Mouse (Mus musculus) CH12.LX (cell line): Measurements from ENCODE around the gene Acvr1.

Experiments
- BHLHE40 ChIP-seq: IDR thresholded peaks from 2 replicates; pipeline ENCODE4 v1.6.1; 2011; ENCODE audit warnings: mild to moderate bottlenecking, low read depth, low read length, improper control_type of control experiment
- CHD2 ChIP-seq: IDR thresholded peaks from 2 replicates; pipeline ENCODE4 v1.6.1; 2011; ENCODE audit warnings: low read length, improper control_type of control experiment
- CTCF ChIP-seq, 2 experiments: IDR thresholded peaks in 1 of 2; conservative IDR thresholded peaks in 1 of 2; 2 replicates each; pipeline ENCODE4 v1.5.1; 2011 to 2012; ENCODE audit warnings: low read depth in 2 of 2, low read length in 2 of 2, improper control_type of control experiment in 1 of 2, inconsistent platforms in 1 of 2, mild to moderate bottlenecking in 1 of 2, moderate library complexity in 1 of 2
- ELF1 ChIP-seq: IDR thresholded peaks from 2 replicates; pipeline ENCODE4 v1.6.1; 2014; ENCODE audit warnings: low read depth, mild to moderate bottlenecking, inconsistent platforms, low read length, improper control_type of control experiment
- MAZ ChIP-seq: IDR thresholded peaks from 2 replicates; pipeline ENCODE4 v1.6.1; 2012; ENCODE audit warnings: low read depth, mild to moderate bottlenecking, inconsistent platforms, low read length, improper control_type of control experiment, moderate library complexity
- NRF1 ChIP-seq: IDR thresholded peaks from 2 replicates; pipeline ENCODE4 v1.6.1; 2014; ENCODE audit warnings: low read depth, mild to moderate bottlenecking, inconsistent platforms, low read length, improper control_type of control experiment, moderate library complexity
- POLR2A ChIP-seq: IDR thresholded peaks from 2 replicates; pipeline ENCODE4 v1.6.1; 2011; ENCODE audit warnings: low read depth, mild to moderate bottlenecking, improper control_type of control experiment, low read length
- UBTF ChIP-seq: IDR thresholded peaks from 2 replicates; pipeline ENCODE4 v1.6.1; 2012; ENCODE audit warnings: low read depth, mild to moderate bottlenecking, inconsistent platforms, low read length, improper control_type of control experiment, moderate library complexity
- ZC3H11A ChIP-seq: IDR thresholded peaks from 2 replicates; pipeline ENCODE4 v1.6.1; 2012; ENCODE audit warnings: low read depth, mild to moderate bottlenecking, inconsistent platforms, low read length, improper control_type of control experiment
- ZMIZ1 ChIP-seq: IDR thresholded peaks from 2 replicates; pipeline ENCODE4 v1.6.1; 2012; ENCODE audit warnings: low read depth, mild to moderate bottlenecking, inconsistent platforms, low read length, improper control_type of control experiment

GRCm38 (mm10) chr2:58516920-58517319 is 50.0 kb downstream of the Acvr1 start:
- TF ChIP-seq BHLHE40 (no peak), NRF1 (no peak), ZC3H11A (no peak), ZMIZ1 (no peak), CHD2 (no peak), POLR2A (no peak), ELF1 (no peak), MAZ (no peak), CTCF (conservative IDR thresholded peaks at IDR 0.05 in 1 of 2, IDR thresholded peaks at IDR 0.05 in 1 of 2; ENCODE audit: low read depth in 2 of 2, low read length in 2 of 2) (no peak), UBTF (no peak)
